Mouse (Mus musculus) neural tube, embryonic 15.5 days (tissue): ENCODE data around the gene Fermt1. TPM values are rescaled to one million over a fixed set of nuclear protein-coding genes. Genes with fewer than 3 reads are reported as not detected.

Experiments
- ATAC-seq: fragments of 200-750 bp; cut with Nextera tagmentation; 2 replicates; pipeline ENCODE4 v1.8.0; 2017; ENCODE audit warnings: mild to moderate bottlenecking, moderate TSS enrichment, moderate library complexity; ENCODE audit not compliant: low FRiP score
- H3K27ac ChIP-seq: fragments of 300-500 bp; sonication (generic); replicated peaks from 2 replicates; pipeline ENCODE4 v1.5.1; 2015; ENCODE audit warnings: mild to moderate bottlenecking, inconsistent platforms
- H3K27me3 ChIP-seq: fragments of 300-500 bp; sonication (generic); replicated peaks from 2 replicates; pipeline ENCODE4 v1.6.1; 2015; ENCODE audit warnings: inconsistent platforms
- H3K36me3 ChIP-seq: fragments of 300-500 bp; sonication (generic); 2 replicates; pipeline ENCODE4 v1.6.1; 2015; ENCODE audit warnings: inconsistent platforms
- H3K4me1 ChIP-seq: fragments of 300-500 bp; sonication (generic); 2 replicates; pipeline ENCODE4 v1.6.1; 2015; ENCODE audit warnings: inconsistent platforms
- H3K4me2 ChIP-seq: fragments of 300-500 bp; sonication (generic); 2 replicates; pipeline ENCODE4 v1.6.1; 2015; ENCODE audit warnings: inconsistent platforms, mild to moderate bottlenecking, moderate library complexity
- H3K4me3 ChIP-seq: fragments of 300-500 bp; sonication (generic); replicated peaks from 2 replicates; pipeline ENCODE4 v1.5.1; 2015; ENCODE audit warnings: mild to moderate bottlenecking, inconsistent platforms
- H3K9ac ChIP-seq: fragments of 300-500 bp; sonication (generic); replicated peaks from 2 replicates; pipeline ENCODE4 v1.6.1; 2015; ENCODE audit warnings: mild to moderate bottlenecking, inconsistent platforms
- H3K9me3 ChIP-seq: fragments of 300-500 bp; sonication (generic); replicated peaks from 2 replicates; pipeline ENCODE4 v1.6.1; 2016; ENCODE audit warnings: inconsistent platforms
- WGBS: fragments of 180-500 bp; shearing (Covaris S2); methylation state at CpG from one replicate; pipeline ENCODE4 v1.1.7; 2015; ENCODE audit warnings: mixed read lengths; 5-methylcytosine and 5-hydroxymethylcytosine counted together
- polyA plus RNA-seq: library from polyadenylated mRNA; unstranded; fragments of >200 nt; fragmentation: Nextera tagmentation; extraction: Ambion mirVana; gene quantifications from 2 replicates; pipeline ENCODE4 v1.2.1, GENCODE M21; 2015

The Fermt1 gene
- polyA plus RNA-seq, 1 experiment from 2014 or later: not detected

- Histone ChIP-seq H3K36me3 (no peaks in the 10 kb centered on the region), H3K9me3 (no peaks in the 10 kb centered on the region), H3K4me3 (no peak overlapping the region), H3K4me2 (no peak overlapping the region), H3K27ac (no peak overlapping the region), H3K27me3 (no peaks in the 10 kb centered on the region), H3K9ac (no peak overlapping the region), H3K4me1 (no peaks in the 10 kb centered on the region)
- 78% methylated on average over 2 of the region's 2 CpGs for WGBS
- ATAC-seq: no peak
These were observed 40.7 kb downstream of the Fermt1 start for GRCm38 (mm10) chr2:132904961-132905360.

GRCm38 (mm10) chr2:132903498-132903897 lies 42.2 kb downstream of the Fermt1 start:
- H3K27ac ChIP-seq: no peak overlapping the region
- ATAC-seq: 0 out of 2 replicates have a peak, but pooled peaks have one; percentile 41

GRCm38 (mm10) chr2:132902056-132902455 lies 43.6 kb downstream of the Fermt1 start:
- H3K9ac ChIP-seq: no peak overlapping the region
- no peak overlapping the region for H3K4me2 ChIP-seq
- no peaks in the 10 kb centered on the region for H3K27me3 ChIP-seq
- 45% methylated on average over 4 of the region's 4 CpGs for WGBS
- H3K4me1 ChIP-seq: no peaks in the 10 kb centered on the region
- ATAC-seq: no peak
- no peaks in the 10 kb centered on the region for H3K36me3 ChIP-seq
- no peaks in the 10 kb centered on the region for H3K9me3 ChIP-seq
- no peak overlapping the region for H3K4me3 ChIP-seq
- H3K27ac ChIP-seq: no peak overlapping the region

More at GRCm38 (mm10) chr2:132903498-132903897, 42.2 kb downstream of the Fermt1 start:
- Histone ChIP-seq H3K27me3 (no peaks in the 10 kb centered on the region), H3K4me3 (no peak overlapping the region), H3K4me2 (no peak overlapping the region), H3K9me3 (no peaks in the 10 kb centered on the region), H3K9ac (no peak overlapping the region), H3K36me3 (no peaks in the 10 kb centered on the region), H3K4me1 (no peaks in the 10 kb centered on the region)
- 38% methylated on average over 3 of the region's 3 CpGs for WGBS

GRCm38 (mm10) chr2:132901636-132902035 lies 44.1 kb downstream of the Fermt1 start:
- Histone ChIP-seq H3K4me2 (no peak overlapping the region), H3K27ac (no peak overlapping the region), H3K9ac (no peak overlapping the region), H3K4me1 (no peaks in the 10 kb centered on the region), H3K9me3 (no peaks in the 10 kb centered on the region), H3K27me3 (no peaks in the 10 kb centered on the region), H3K4me3 (no peak overlapping the region), H3K36me3 (no peaks in the 10 kb centered on the region)
- no peak for ATAC-seq
- 71% methylated on average over 4 of the region's 4 CpGs for WGBS

- Histone ChIP-seq H3K9me3 (no peaks in the 10 kb centered on the region), H3K4me2 (no peak overlapping the region), H3K4me1 (no peaks in the 10 kb centered on the region), H3K27me3 (no peaks in the 10 kb centered on the region), H3K27ac (no peak overlapping the region), H3K36me3 (no peaks in the 10 kb centered on the region), H3K9ac (no peak overlapping the region), H3K4me3 (no peak overlapping the region)
- WGBS: 77% methylated on average over 1 of the region's 1 CpGs
- ATAC-seq: no peak
These were observed 45.1 kb downstream of the Fermt1 start for GRCm38 (mm10) chr2:132900596-132900995.

GRCm38 (mm10) chr2:132898211-132898610 lies 47.5 kb downstream of the Fermt1 start:
- H3K4me3 ChIP-seq: no peak overlapping the region
- H3K9me3 ChIP-seq: no peaks in the 10 kb centered on the region
- H3K27me3 ChIP-seq: no peaks in the 10 kb centered on the region
- no peaks in the 10 kb centered on the region for H3K36me3 ChIP-seq
- no peak overlapping the region for H3K4me2 ChIP-seq
- H3K27ac ChIP-seq: no peak overlapping the region
- WGBS: 69% methylated on average over 1 of the region's 1 CpGs
- H3K4me1 ChIP-seq: no peaks in the 10 kb centered on the region
- no peak overlapping the region for H3K9ac ChIP-seq
- ATAC-seq: no peak

- WGBS: 83% methylated on average over 5 of the region's 5 CpGs
These were observed 51.9 kb downstream of the Fermt1 start for GRCm38 (mm10) chr2:132893826-132894225.

GRCm38 (mm10) chr2:132885312-132885711 lies 60.4 kb downstream of the Fermt1 start:
- no peak for ATAC-seq
- 93% methylated on average over 7 of the region's 7 CpGs for WGBS
- H3K27me3 ChIP-seq: peaks cover 18% of the 10 kb centered on the region
- H3K36me3 ChIP-seq: no peaks in the 10 kb centered on the region
- no peak overlapping the region for H3K9ac ChIP-seq
- H3K9me3 ChIP-seq: no peaks in the 10 kb centered on the region
- H3K4me3 ChIP-seq: no peak overlapping the region
- no peak overlapping the region for H3K4me2 ChIP-seq
- H3K4me1 ChIP-seq: peaks cover 3% of the 10 kb centered on the region; the same call in 1 of the 2 replicates
- no peak overlapping the region for H3K27ac ChIP-seq

More at GRCm38 (mm10) chr2:132893826-132894225, 51.9 kb downstream of the Fermt1 start:
- no peaks in the 10 kb centered on the region for H3K27me3 ChIP-seq
- H3K4me3 ChIP-seq: no peak overlapping the region
- H3K9ac ChIP-seq: no peak overlapping the region
- no peaks in the 10 kb centered on the region for H3K4me1 ChIP-seq
- no peaks in the 10 kb centered on the region for H3K36me3 ChIP-seq
- ATAC-seq: no peak
- no peak overlapping the region for H3K4me2 ChIP-seq
- no peaks in the 10 kb centered on the region for H3K9me3 ChIP-seq
- H3K27ac ChIP-seq: no peak overlapping the region

- no peaks in the 10 kb centered on the region for H3K9me3 ChIP-seq
- H3K9ac ChIP-seq: no peak overlapping the region
- 82% methylated on average over 8 of the region's 8 CpGs for WGBS
These were observed 61.3 kb downstream of the Fermt1 start for GRCm38 (mm10) chr2:132884303-132884967.

GRCm38 (mm10) chr2:132880844-132881645 lies 64.7 kb downstream of the Fermt1 start, which contains the start of gene Lrrn4:
Lrrn4 (minus strand) TSS chr2:132880891.
- H3K36me3 ChIP-seq: no peaks in the 10 kb centered on the region
- no peak for ATAC-seq
- no peak within 1 kb of the TSS for H3K27ac ChIP-seq
- H3K9me3 ChIP-seq: no peaks in the 10 kb centered on the region
- H3K27me3 ChIP-seq: peaks cover 44% of the 10 kb centered on the region
- peak within 1 kb of the TSS; percentile 65 for H3K4me3 ChIP-seq
- WGBS: 6% methylated on average over 12 of the region's 12 CpGs
- H3K4me2 ChIP-seq: peak within 1 kb of the TSS; percentile 98
- H3K9ac ChIP-seq: peak within 1 kb of the TSS; percentile 57
- H3K4me1 ChIP-seq: peaks cover 23% of the 10 kb centered on the region

More at GRCm38 (mm10) chr2:132884303-132884967, 61.3 kb downstream of the Fermt1 start:
- Histone ChIP-seq H3K4me1 (peaks cover 12% of the 10 kb centered on the region), H3K4me2 (no peak overlapping the region), H3K36me3 (no peaks in the 10 kb centered on the region), H3K4me3 (no peak overlapping the region), H3K27ac (no peak overlapping the region), H3K27me3 (peaks cover 19% of the 10 kb centered on the region)
- no peak for ATAC-seq

- peaks cover 23% of the 10 kb centered on the region for H3K4me1 ChIP-seq
- ATAC-seq: peak; percentile 83
- peak overlapping the region; percentile 65 for H3K4me3 ChIP-seq
- H3K36me3 ChIP-seq: no peaks in the 10 kb centered on the region
- H3K9ac ChIP-seq: peak overlapping the region; percentile 57
- 0 out of 2 replicates have a peak overlapping the region, but pooled peaks have one; percentile 9 for H3K27ac ChIP-seq
- WGBS: under 1% methylated on average over 58 of the region's 58 CpGs
- H3K27me3 ChIP-seq: peaks cover 44% of the 10 kb centered on the region
- H3K4me2 ChIP-seq: peak overlapping the region; percentile 98
- no peaks in the 10 kb centered on the region for H3K9me3 ChIP-seq
These were observed 66.3 kb downstream of the Fermt1 start for GRCm38 (mm10) chr2:132879261-132880044.
